Mouse (Mus musculus) heart, postnatal 25 days (tissue): ENCODE measurements around the gene Adam26b. TPM values are rescaled to one million over a fixed set of nuclear protein-coding genes. Genes with fewer than 3 reads are reported as not detected.
"Not testable (repeated sequence)": the region's sequence is repeated elsewhere in the genome, so short reads cannot be mapped to it uniquely, and the experiment has no call there.

Experiments
- DNase-seq: peaks from one replicate; pipeline ENCODE4 v3.0.0; 2022; ENCODE audit warnings: low spot score
- intact Hi-C: fragments of 180-260 bp; cut with DNase I; formaldehyde crosslinking; loops from one replicate; pipeline ENCODE4 v1.15.1; 2025
- total RNA-seq, 2 experiments: library from RNA; stranded (reverse); gene quantifications; 2 replicates each; pipeline ENCODE4 v1.2.3; 2021

The Adam26b gene
- not detected for total RNA-seq

DNA sequence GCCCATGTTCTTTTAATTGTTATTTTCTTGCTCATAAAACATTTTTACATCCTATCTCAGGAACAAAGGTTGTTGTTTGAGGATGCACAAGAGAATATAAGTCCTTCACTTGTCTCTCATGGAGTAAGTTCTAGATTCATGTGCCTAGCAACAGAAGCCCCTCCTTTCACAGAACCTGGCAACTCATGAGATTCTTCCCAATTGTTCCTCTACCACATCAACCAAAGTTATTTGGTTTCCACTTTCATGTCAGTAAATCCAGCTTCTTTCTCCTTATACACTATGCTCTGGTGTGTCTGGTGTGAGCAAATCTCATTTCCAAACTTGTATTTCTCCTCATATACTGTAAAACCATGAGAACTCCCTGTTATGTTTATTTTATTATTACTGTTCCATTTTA lies at the start of gene Adam26b:
Adam26b (minus strand) TSS at position 101 of the 400 bp plus-strand sequence.
- intact Hi-C loops, DNase-seq: not testable (repeated sequence)

DNA sequence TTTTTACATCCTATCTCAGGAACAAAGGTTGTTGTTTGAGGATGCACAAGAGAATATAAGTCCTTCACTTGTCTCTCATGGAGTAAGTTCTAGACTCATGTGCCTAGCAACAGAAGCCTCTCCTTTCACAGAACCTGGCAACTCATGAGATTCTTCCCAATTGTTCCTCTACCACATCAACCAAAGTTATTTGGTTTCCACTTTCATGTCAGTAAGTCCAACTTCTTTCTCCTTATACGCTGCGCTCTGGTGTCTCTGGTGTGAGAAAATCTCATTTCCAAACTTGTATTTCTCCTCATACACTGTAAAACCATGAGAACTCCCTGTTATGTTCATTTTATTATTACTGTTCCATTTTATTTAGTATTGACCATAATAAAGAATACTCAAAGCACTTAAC lies 48.7 kb upstream of the Adam26b start, which contains the start of gene Adam26a:
Adam26a (minus strand) TSS at position 101 of the 400 bp plus-strand sequence.
- intact Hi-C loops, result loop anchor here (5.0 kb wide), 1 partner anchor 54 kb away; no protein-coding TSS in a partner anchor
- not testable (repeated sequence) for DNase-seq

Other genes with a start within 250 kb of the Adam26b start
- not detected for gene Zfp42, start 221.1 kb downstream of the Adam26b start, total RNA-seq
- gene Adam26a, start 48.6 kb upstream of the Adam26b start, total RNA-seq, result not detected
- gene Gm5346, start 99.2 kb upstream of the Adam26b start, total RNA-seq, result not detected
- gene Adam34, start 181.9 kb upstream of the Adam26b start, total RNA-seq, result not detected